Mouse (Mus musculus): ENCODE measurements around the gene Ncoa3. TPM values are rescaled to one million over a fixed set of nuclear protein-coding genes. Genes with fewer than 3 reads are reported as not detected.

Ncoa3 gene
- polyA plus RNA-seq, 1 experiment from 2014 or later = 18.5 TPM

DNA sequence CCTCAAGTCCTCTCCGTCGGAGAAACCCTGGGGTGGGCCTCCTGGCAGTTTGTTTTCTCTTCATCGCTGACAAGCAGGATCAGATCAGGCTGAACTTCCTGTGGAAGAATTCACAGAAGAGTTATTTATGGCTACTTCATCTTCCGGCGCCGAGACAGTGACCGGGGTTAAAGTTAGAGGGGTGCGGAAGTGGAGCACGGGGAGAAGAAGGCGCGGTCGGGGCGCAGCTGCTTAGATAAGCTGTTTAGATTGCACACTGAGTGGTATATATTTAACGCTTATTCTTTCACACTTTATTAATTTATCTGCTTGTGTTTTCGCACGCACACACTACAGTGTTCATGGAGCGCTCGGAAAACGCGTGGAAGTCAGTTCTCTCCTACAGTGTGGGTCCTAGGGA, 37.6 kb upstream of the Ncoa3 start:
- Histone ChIP-seq H3K27ac (ENCODE audit: low read depth, low read length) (no peak overlapping the region), H3K4me2 (ENCODE audit: low read depth, low read length) (no peak overlapping the region), H3K4me1 (ENCODE audit: control insufficient read depth, insufficient read depth, low read length) (no peaks in the 10 kb centered on the region), H3K36me3 (ENCODE audit: control insufficient read depth, insufficient read depth, low read length) (no peaks in the 10 kb centered on the region), H3K9ac (replicated peaks; ENCODE audit: low read depth, low read length) (no peak overlapping the region), H3K9me3 (ENCODE audit: control insufficient read depth, low read length) (no peaks in the 10 kb centered on the region), H3K27me3 (ENCODE audit: control insufficient read depth, insufficient read depth, low read length) (no peaks in the 10 kb centered on the region), H3K4me3 (ENCODE audit: low read depth, low read length) (no peak overlapping the region)
- WGBS = 64% methylated on average over 20 of the region's 20 CpGs
- no peak for ATAC-seq (ENCODE audit: low read depth)

DNA sequence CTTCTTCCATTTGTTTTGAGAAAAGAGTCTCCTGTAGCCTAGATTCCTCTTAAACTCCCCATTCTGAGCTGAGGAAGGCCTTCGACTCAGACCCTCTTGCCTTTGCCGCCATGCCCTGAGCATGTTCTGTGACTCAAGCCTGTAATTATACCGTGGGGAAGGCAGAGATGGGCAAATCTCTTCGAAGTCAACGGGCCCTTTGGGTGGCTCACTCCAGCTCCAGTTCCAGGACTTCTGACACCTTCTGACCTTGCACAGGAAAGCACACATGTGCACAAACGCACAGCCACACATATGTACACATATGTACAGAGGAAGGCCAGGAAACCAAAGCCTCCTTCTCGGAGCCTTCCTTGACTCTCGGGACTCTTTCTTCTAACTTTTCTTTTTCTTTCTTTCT, 37.0 kb upstream of the Ncoa3 start:
- Histone ChIP-seq H3K4me1 (ENCODE audit: control insufficient read depth, insufficient read depth, low read length) (no peaks in the 10 kb centered on the region), H3K27me3 (ENCODE audit: control insufficient read depth, insufficient read depth, low read length) (no peaks in the 10 kb centered on the region), H3K4me3 (ENCODE audit: low read depth, low read length) (no peak overlapping the region), H3K4me2 (ENCODE audit: low read depth, low read length) (no peak overlapping the region), H3K9me3 (ENCODE audit: control insufficient read depth, low read length) (no peaks in the 10 kb centered on the region), H3K27ac (ENCODE audit: low read depth, low read length) (no peak overlapping the region), H3K36me3 (ENCODE audit: control insufficient read depth, insufficient read depth, low read length) (no peaks in the 10 kb centered on the region), H3K9ac (replicated peaks; ENCODE audit: low read depth, low read length) (no peak overlapping the region)
- ATAC-seq (ENCODE audit: low read depth) = no peak
- 79% methylated on average over 8 of the region's 8 CpGs for WGBS

DNA sequence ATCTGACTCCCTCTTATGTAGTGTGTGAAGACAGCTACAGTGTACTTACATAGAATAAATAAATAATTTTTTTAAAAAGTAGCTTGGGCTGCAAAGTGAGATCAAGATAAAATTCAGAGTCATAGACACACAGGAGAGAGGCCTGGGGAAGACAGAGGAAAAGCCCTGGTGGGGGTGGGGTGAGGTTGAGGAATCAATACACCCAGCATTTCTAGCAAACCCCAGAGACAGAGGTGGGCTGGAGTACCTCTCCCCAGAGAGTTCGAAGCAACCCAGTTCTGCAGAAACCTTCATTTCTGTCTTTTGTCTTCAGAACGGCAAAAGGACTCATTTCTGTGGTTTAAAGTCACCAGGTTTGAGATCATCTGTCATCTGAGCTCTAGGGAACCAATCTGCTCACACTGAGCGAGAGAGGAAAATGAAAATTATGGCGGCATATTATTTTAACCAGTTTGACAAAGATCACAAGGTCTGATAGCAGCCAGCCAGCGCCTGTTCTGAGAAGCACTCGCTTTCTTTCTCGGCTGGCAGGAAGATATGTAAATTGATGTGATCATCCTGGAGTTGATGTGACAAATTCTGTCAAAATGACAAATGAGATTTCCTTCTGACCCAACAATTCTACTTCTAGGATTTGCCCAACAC, 36.2 kb upstream of the Ncoa3 start:
- no peaks in the 10 kb centered on the region for H3K27me3 ChIP-seq (ENCODE audit: control insufficient read depth, insufficient read depth, low read length)
- no peaks in the 10 kb centered on the region for H3K4me1 ChIP-seq (ENCODE audit: control insufficient read depth, insufficient read depth, low read length)
- no peak overlapping the region for H3K4me2 ChIP-seq (ENCODE audit: low read depth, low read length)
- 84% methylated on average over 7 of the region's 7 CpGs for WGBS
- no peak overlapping the region for H3K27ac ChIP-seq (ENCODE audit: low read depth, low read length)
- no peaks in the 10 kb centered on the region for H3K9me3 ChIP-seq (ENCODE audit: control insufficient read depth, low read length)
- no peak overlapping the region for H3K4me3 ChIP-seq (ENCODE audit: low read depth, low read length)
- no peaks in the 10 kb centered on the region for H3K36me3 ChIP-seq (ENCODE audit: control insufficient read depth, insufficient read depth, low read length)
- ATAC-seq (ENCODE audit: low read depth) = no peak
- H3K9ac ChIP-seq (replicated peaks; ENCODE audit: low read depth, low read length) = no peak overlapping the region

DNA sequence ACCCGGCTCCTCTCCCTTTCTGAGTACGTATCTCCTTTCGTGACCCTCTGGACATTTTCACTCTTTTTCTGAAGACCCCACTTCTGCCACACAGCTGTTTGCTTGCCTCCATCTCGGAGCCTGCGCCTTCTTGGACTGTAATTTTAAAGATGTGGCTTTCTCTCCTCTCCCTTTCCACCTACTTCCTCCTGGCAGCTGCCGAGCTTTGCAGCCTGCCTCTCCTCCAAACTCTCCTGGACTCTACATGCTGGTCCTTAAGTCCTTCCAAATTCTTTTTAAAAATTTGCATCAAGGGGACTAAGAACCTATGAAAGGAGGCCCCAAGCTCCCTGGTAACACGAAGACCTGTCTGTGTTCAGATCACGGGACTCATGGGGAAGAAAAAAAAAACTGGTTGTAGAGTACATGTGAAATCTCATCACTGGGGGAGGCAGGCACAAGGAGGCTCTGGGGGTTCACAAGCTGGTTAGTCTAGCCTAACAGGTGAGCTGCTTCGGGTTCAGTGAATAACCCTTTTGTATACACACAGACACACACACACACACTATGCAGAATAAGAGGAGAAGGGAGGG, 35.1 kb upstream of the Ncoa3 start:
- Histone ChIP-seq H3K27me3 (ENCODE audit: control insufficient read depth, insufficient read depth, low read length) (no peaks in the 10 kb centered on the region), H3K4me2 (ENCODE audit: low read depth, low read length) (no peak overlapping the region), H3K4me3 (ENCODE audit: low read depth, low read length) (no peak overlapping the region), H3K9ac (replicated peaks; ENCODE audit: low read depth, low read length) (no peak overlapping the region), H3K9me3 (ENCODE audit: control insufficient read depth, low read length) (no peaks in the 10 kb centered on the region), H3K36me3 (ENCODE audit: control insufficient read depth, insufficient read depth, low read length) (no peaks in the 10 kb centered on the region), H3K27ac (ENCODE audit: low read depth, low read length) (no peak overlapping the region), H3K4me1 (ENCODE audit: control insufficient read depth, insufficient read depth, low read length) (no peaks in the 10 kb centered on the region)
- 83% methylated on average over 9 of the region's 9 CpGs for WGBS
- no peak for ATAC-seq (ENCODE audit: low read depth)

DNA sequence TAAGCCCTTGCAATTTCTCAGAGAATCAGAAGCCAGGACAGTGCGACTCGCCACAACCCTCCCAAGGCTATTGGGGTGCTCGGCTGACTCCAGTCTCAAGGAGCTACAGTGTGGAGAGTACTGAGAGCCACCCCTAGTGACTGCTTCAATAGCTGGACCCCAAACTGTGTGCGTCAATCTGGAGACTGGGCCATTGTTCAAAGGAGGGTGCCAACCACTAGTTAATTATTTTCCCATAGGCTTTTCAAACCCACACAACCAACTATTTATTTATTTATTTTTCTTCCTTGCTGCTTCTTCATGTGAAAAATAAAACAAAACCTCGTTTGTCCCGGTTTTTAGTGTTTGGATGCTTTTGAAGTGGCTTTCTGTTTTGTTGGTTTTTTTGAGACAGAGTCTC, 33.9 kb upstream of the Ncoa3 start:
- WGBS = 71% methylated on average over 6 of the region's 6 CpGs
- H3K9me3 ChIP-seq (ENCODE audit: control insufficient read depth, low read length) = no peaks in the 10 kb centered on the region
- H3K4me2 ChIP-seq (ENCODE audit: low read depth, low read length) = no peak overlapping the region
- H3K27me3 ChIP-seq (ENCODE audit: control insufficient read depth, insufficient read depth, low read length) = no peaks in the 10 kb centered on the region
- H3K4me1 ChIP-seq (ENCODE audit: control insufficient read depth, insufficient read depth, low read length) = no peaks in the 10 kb centered on the region
- H3K4me3 ChIP-seq (ENCODE audit: low read depth, low read length) = no peak overlapping the region
- H3K36me3 ChIP-seq (ENCODE audit: control insufficient read depth, insufficient read depth, low read length) = no peaks in the 10 kb centered on the region
- H3K27ac ChIP-seq (ENCODE audit: low read depth, low read length) = no peak overlapping the region
- H3K9ac ChIP-seq (replicated peaks; ENCODE audit: low read depth, low read length) = no peak overlapping the region
- ATAC-seq (ENCODE audit: low read depth) = no peak

DNA sequence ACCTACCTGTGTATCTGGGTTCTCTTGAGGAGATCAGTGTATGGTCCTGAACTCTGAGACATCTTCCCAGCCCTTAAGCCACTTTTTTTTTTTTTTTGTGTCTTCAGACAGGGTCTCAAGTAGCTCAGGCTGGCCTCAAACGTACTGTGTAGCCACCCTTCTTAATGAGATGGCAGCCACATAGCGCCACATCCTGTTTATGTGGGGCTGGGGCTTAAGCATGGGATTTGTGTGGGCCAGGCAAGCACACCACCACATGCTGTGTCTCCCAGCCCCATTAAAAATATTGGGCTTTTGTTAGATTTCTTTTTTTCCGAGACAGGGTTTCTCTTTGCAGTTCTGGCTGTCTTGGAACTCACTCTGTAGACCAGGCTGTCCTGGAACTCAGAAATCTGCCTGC, 31.7 kb upstream of the Ncoa3 start:
- ATAC-seq (ENCODE audit: low read depth) = no peak
- Histone ChIP-seq H3K36me3 (ENCODE audit: control insufficient read depth, insufficient read depth, low read length) (no peaks in the 10 kb centered on the region), H3K9ac (replicated peaks; ENCODE audit: low read depth, low read length) (no peak overlapping the region), H3K4me3 (ENCODE audit: low read depth, low read length) (no peak overlapping the region), H3K4me1 (ENCODE audit: control insufficient read depth, insufficient read depth, low read length) (no peaks in the 10 kb centered on the region), H3K4me2 (ENCODE audit: low read depth, low read length) (no peak overlapping the region), H3K9me3 (ENCODE audit: control insufficient read depth, low read length) (no peaks in the 10 kb centered on the region), H3K27ac (ENCODE audit: low read depth, low read length) (no peak overlapping the region), H3K27me3 (ENCODE audit: control insufficient read depth, insufficient read depth, low read length) (no peaks in the 10 kb centered on the region)
- WGBS = 86% methylated on average over 3 of the region's 3 CpGs

DNA sequence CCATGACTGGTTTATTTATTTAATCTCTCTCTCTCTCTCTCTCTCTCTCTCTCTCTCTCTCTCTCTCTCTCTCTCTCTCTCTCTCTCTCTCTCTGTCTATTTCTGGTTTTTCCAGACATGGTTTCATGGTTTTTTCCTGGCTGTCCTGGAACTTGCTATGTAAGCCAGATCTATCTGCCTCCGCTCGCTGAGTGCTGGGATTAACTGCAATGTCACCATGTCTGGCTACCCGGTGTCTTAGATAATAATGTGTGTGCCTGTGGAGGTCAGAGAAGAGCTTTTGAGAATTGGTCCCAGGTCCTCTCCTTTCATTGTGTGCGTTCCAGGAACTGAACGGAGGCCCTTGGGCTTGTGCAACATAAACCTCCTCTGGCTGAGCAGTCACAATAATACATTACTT, 29.6 kb upstream of the Ncoa3 start:
- no peaks in the 10 kb centered on the region for H3K27me3 ChIP-seq (ENCODE audit: control insufficient read depth, insufficient read depth, low read length)
- no peak overlapping the region for H3K4me3 ChIP-seq (ENCODE audit: low read depth, low read length)
- no peak overlapping the region for H3K27ac ChIP-seq (ENCODE audit: low read depth, low read length)
- H3K4me1 ChIP-seq (ENCODE audit: control insufficient read depth, insufficient read depth, low read length) = no peaks in the 10 kb centered on the region
- WGBS = 86% methylated on average over 5 of the region's 5 CpGs
- H3K9me3 ChIP-seq (ENCODE audit: control insufficient read depth, low read length) = no peaks in the 10 kb centered on the region
- no peaks in the 10 kb centered on the region for H3K36me3 ChIP-seq (ENCODE audit: control insufficient read depth, insufficient read depth, low read length)
- H3K9ac ChIP-seq (replicated peaks; ENCODE audit: low read depth, low read length) = no peak overlapping the region
- ATAC-seq (ENCODE audit: low read depth) = no peak
- H3K4me2 ChIP-seq (ENCODE audit: low read depth, low read length) = no peak overlapping the region

DNA sequence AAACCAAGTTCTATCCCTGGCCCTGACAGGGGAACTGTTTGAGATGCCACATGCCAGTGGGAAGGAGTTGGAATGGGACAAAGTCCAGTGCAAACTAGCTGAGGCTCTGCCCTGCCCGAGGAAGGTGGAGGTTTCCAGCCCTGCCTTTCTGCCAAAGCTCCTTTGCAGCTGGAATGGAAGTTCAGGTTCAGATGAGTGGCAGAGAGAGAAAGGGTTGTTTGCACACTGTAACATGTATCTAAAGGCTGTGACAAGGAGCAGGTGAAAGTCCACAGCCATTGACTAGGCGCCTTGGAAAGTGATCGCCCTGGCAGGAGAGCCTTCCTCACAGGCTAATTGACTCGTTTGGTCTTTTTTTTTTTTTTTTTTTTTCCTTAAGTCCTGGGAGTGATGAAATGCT, 28.3 kb upstream of the Ncoa3 start:
- Histone ChIP-seq H3K9ac (replicated peaks; ENCODE audit: low read depth, low read length) (no peak overlapping the region), H3K36me3 (ENCODE audit: control insufficient read depth, insufficient read depth, low read length) (no peaks in the 10 kb centered on the region), H3K27me3 (ENCODE audit: control insufficient read depth, insufficient read depth, low read length) (no peaks in the 10 kb centered on the region), H3K9me3 (ENCODE audit: control insufficient read depth, low read length) (no peaks in the 10 kb centered on the region), H3K4me2 (ENCODE audit: low read depth, low read length) (no peak overlapping the region), H3K4me1 (ENCODE audit: control insufficient read depth, insufficient read depth, low read length) (no peaks in the 10 kb centered on the region), H3K27ac (ENCODE audit: low read depth, low read length) (no peak overlapping the region), H3K4me3 (ENCODE audit: low read depth, low read length) (no peak overlapping the region)
- WGBS = 36% methylated on average over 4 of the region's 4 CpGs
- ATAC-seq (ENCODE audit: low read depth) = no peak

DNA sequence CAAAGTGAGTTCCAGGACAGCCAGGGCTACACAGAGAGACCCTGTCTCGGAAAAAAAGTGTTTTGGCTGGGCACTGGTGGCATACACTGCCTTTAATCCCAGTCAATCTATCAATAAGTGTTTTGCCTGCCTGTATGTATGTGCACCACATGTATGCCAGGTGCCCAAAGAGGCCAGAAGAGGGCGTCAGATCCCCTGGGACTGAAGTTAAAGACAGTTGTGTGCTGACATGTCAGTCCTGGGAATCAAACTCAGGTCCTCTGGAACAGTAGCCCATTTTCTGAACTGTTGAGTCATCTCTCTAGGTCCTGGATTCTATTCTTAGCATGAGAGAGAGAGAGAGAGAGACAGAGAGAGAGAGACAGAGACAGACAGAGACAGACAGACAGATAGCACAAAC, 25.4 kb upstream of the Ncoa3 start:
- no peaks in the 10 kb centered on the region for H3K4me1 ChIP-seq (ENCODE audit: control insufficient read depth, insufficient read depth, low read length)
- no peak overlapping the region for H3K4me2 ChIP-seq (ENCODE audit: low read depth, low read length)
- no peak overlapping the region for H3K27ac ChIP-seq (ENCODE audit: low read depth, low read length)
- H3K4me3 ChIP-seq (ENCODE audit: low read depth, low read length) = no peak overlapping the region
- H3K9me3 ChIP-seq (ENCODE audit: control insufficient read depth, low read length) = no peaks in the 10 kb centered on the region
- no peak for ATAC-seq (ENCODE audit: low read depth)
- no peaks in the 10 kb centered on the region for H3K36me3 ChIP-seq (ENCODE audit: control insufficient read depth, insufficient read depth, low read length)
- no peak overlapping the region for H3K9ac ChIP-seq (replicated peaks; ENCODE audit: low read depth, low read length)
- H3K27me3 ChIP-seq (ENCODE audit: control insufficient read depth, insufficient read depth, low read length) = no peaks in the 10 kb centered on the region
- 93% methylated on average over 2 of the region's 2 CpGs for WGBS
